Mouse (Mus musculus) embryonic facial prominence, embryonic 10.5 days (tissue): ENCODE results near the gene Lsm3. TPM values are rescaled to one million over a fixed set of nuclear protein-coding genes. Genes with fewer than 3 reads are reported as not detected.

Experiments
- DNase-seq: peaks from one replicate; pipeline ENCODE4 v3.0.0-alpha.2; 2017; ENCODE audit warnings: low spot score
- H3K27ac ChIP-seq: fragments of 300-500 bp; sonication (generic); replicated peaks from 2 replicates; pipeline ENCODE4 v1.5.1; 2016; ENCODE audit warnings: mild to moderate bottlenecking
- H3K27me3 ChIP-seq: fragments of 300-500 bp; sonication (generic); replicated peaks from 2 replicates; pipeline ENCODE4 v1.6.1; 2016; ENCODE audit warnings: low read depth, mild to moderate bottlenecking; ENCODE audit not compliant: poor library complexity, severe bottlenecking
- H3K36me3 ChIP-seq: fragments of 300-500 bp; sonication (generic); replicated peaks from 2 replicates; pipeline ENCODE4 v1.6.1; 2016; ENCODE audit warnings: mild to moderate bottlenecking, moderate library complexity
- H3K4me1 ChIP-seq: fragments of 300-500 bp; sonication (generic); 2 replicates; pipeline ENCODE4 v1.6.1; 2016
- H3K4me3 ChIP-seq: fragments of 300-500 bp; sonication (generic); 2 replicates; pipeline ENCODE4 v1.5.1; 2016; ENCODE audit warnings: mild to moderate bottlenecking, moderate library complexity
- H3K9me3 ChIP-seq: fragments of 300-500 bp; sonication (generic); 2 replicates; pipeline ENCODE4 v1.6.1; 2016; ENCODE audit warnings: mild to moderate bottlenecking
- WGBS: fragments of 180-500 bp; shearing (Covaris S2); methylation state at CpG from one replicate; pipeline ENCODE4 v1.1.7; 2016; 5-methylcytosine and 5-hydroxymethylcytosine counted together
- polyA plus RNA-seq: library from polyadenylated mRNA; unstranded; fragments of >200 nt; fragmentation: Nextera tagmentation; extraction: Ambion mirVana; gene quantifications from 2 replicates; pipeline ENCODE4 v1.2.1, GENCODE M21; 2016

The Lsm3 gene
- polyA plus RNA-seq, 1 experiment from 2014 or later = 444 TPM

GRCm38 (mm10) chr6:91488496-91489212 lies 27.1 kb upstream of the Lsm3 start:
- H3K27me3 ChIP-seq = no peaks in the 10 kb centered on the region
- H3K4me3 ChIP-seq = no peak overlapping the region
- WGBS = 89% methylated on average over 9 of the region's 9 CpGs
- no peaks in the 10 kb centered on the region for H3K9me3 ChIP-seq
- DNase-seq = no peak
- 0 out of 2 replicates have a peak, but pooled peaks cover 5% of the 10 kb centered on the region for H3K4me1 ChIP-seq
- no peak overlapping the region for H3K27ac ChIP-seq
- peaks cover 99% of the 10 kb centered on the region for H3K36me3 ChIP-seq

DNA sequence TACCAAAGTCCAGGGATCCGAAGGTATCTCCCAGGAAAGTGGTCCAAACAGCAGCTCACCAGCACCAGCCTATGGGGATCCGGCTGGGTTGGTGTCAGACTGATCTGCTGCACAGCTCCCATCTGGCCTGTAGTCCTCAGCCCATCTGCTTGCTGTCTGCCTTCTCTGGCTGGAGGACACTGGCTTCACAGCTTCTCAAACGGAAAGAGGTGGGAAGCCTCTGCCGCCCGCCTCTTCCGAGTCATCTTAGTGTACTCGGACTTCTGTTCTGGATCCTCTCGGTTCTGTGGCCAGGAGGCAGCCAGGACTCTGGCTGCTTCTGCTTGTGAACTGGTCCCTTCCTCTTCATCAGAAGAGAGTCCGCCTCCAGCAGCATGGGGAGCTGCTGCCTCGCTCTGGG lies 25.9 kb upstream of the Lsm3 start:
- WGBS = 87% methylated on average over 10 of the region's 10 CpGs

GRCm38 (mm10) chr6:91491004-91491403 lies 24.7 kb upstream of the Lsm3 start:
- DNase-seq = no peak
- H3K36me3 ChIP-seq = peaks cover 97% of the 10 kb centered on the region
- 71% methylated on average over 6 of the region's 6 CpGs for WGBS

More for the DNA sequence above, 25.9 kb upstream of the Lsm3 start:
- Histone ChIP-seq H3K9me3 (no peaks in the 10 kb centered on the region), H3K27me3 (no peaks in the 10 kb centered on the region), H3K36me3 (peaks cover 97% of the 10 kb centered on the region), H3K4me1 (0 out of 2 replicates have a peak, but pooled peaks cover 5% of the 10 kb centered on the region), H3K27ac (no peak overlapping the region), H3K4me3 (no peak overlapping the region)
- DNase-seq = no peak

GRCm38 (mm10) chr6:91493053-91493452 lies 22.7 kb upstream of the Lsm3 start:
- no peak for DNase-seq
- H3K36me3 ChIP-seq = peaks cover 97% of the 10 kb centered on the region
- WGBS = 90% methylated on average over 10 of the region's 10 CpGs

More at GRCm38 (mm10) chr6:91491004-91491403, 24.7 kb upstream of the Lsm3 start:
- Histone ChIP-seq H3K27ac (no peak overlapping the region), H3K4me1 (0 out of 2 replicates have a peak, but pooled peaks cover 5% of the 10 kb centered on the region), H3K9me3 (no peaks in the 10 kb centered on the region), H3K4me3 (no peak overlapping the region), H3K27me3 (no peaks in the 10 kb centered on the region)

DNA sequence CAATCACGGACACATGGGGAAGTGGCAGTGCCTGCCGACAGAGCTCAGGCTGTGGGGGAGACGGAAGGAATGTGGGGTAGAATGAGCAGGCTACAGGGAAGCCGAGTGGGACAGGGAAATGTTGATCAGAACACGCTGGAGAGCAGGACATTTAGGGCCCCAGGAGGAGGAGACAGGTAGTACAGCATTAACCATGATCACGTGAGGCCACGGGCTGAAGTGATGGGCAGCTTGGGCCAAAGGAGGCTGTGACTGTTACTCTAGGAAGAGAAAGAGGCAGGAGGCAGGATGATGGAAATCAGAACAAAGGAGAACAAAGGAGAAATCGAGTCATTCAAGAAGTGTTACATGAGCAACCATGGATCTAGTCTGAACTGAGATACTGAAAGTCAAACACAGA lies 21.2 kb upstream of the Lsm3 start:
- Histone ChIP-seq H3K4me3 (no peak overlapping the region), H3K27me3 (no peaks in the 10 kb centered on the region), H3K36me3 (peaks cover 98% of the 10 kb centered on the region), H3K4me1 (0 out of 2 replicates have a peak, but pooled peaks cover 5% of the 10 kb centered on the region), H3K9me3 (no peaks in the 10 kb centered on the region), H3K27ac (no peak overlapping the region)
- WGBS = 91% methylated on average over 8 of the region's 8 CpGs
- DNase-seq = no peak

More at GRCm38 (mm10) chr6:91493053-91493452, 22.7 kb upstream of the Lsm3 start:
- Histone ChIP-seq H3K9me3 (no peaks in the 10 kb centered on the region), H3K27ac (no peak overlapping the region), H3K4me3 (no peak overlapping the region), H3K4me1 (0 out of 2 replicates have a peak, but pooled peaks cover 5% of the 10 kb centered on the region), H3K27me3 (no peaks in the 10 kb centered on the region)

DNA sequence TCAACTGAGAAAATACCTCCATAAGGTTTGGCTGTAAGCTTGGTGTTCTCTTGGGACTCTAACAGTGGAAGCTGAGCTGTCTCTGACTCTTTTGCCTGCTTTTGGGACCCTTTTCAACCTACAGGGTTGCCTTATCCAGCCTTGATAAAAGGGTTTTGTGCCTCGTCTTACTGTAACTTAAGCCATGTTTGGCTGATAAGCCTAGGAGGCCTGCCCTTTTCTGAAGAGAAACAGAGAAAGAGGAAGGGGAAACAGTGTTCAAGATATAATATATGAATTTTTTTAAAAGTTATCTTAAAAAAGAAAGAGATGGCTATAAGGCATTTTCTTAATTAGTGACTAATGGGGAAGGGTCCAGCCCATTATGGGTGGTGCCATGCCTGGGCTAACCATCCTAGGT lies 12.4 kb upstream of the Lsm3 start:
- Histone ChIP-seq H3K4me3 (no peak overlapping the region), H3K27ac (no peak overlapping the region), H3K36me3 (peaks cover 100% of the 10 kb centered on the region), H3K27me3 (no peaks in the 10 kb centered on the region), H3K9me3 (0 out of 2 replicates have a peak, but pooled peaks cover 2% of the 10 kb centered on the region), H3K4me1 (no peaks in the 10 kb centered on the region)
- no peak for DNase-seq
- WGBS = 90% methylated on average over 1 of the region's 1 CpGs

DNA sequence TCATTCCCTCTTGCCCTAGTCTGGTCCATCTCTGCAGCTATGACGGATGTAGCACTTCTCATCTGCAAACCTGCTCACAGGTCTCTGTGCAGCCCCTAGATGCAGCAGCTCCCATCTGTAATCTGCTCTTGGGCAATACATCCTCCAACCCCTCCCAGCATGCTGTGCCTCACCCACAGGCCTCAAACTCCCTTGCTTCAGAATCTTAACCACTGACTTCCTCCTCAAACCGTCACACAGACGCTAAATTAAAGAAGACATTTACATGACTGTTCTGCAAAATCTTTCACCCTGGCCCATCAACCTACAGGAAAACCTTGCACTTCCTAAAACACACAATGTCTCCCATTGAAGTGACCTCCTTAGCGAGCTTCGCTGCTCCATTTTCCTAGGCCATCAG lies 9.7 kb upstream of the Lsm3 start:
- no peaks in the 10 kb centered on the region for H3K4me1 ChIP-seq
- 0 out of 2 replicates have a peak, but pooled peaks cover 2% of the 10 kb centered on the region for H3K9me3 ChIP-seq
- no peaks in the 10 kb centered on the region for H3K27me3 ChIP-seq
- DNase-seq = no peak
- H3K27ac ChIP-seq = no peak overlapping the region
- H3K4me3 ChIP-seq = no peak overlapping the region
- peaks cover 99% of the 10 kb centered on the region for H3K36me3 ChIP-seq
- 91% methylated on average over 5 of the region's 5 CpGs for WGBS

DNA sequence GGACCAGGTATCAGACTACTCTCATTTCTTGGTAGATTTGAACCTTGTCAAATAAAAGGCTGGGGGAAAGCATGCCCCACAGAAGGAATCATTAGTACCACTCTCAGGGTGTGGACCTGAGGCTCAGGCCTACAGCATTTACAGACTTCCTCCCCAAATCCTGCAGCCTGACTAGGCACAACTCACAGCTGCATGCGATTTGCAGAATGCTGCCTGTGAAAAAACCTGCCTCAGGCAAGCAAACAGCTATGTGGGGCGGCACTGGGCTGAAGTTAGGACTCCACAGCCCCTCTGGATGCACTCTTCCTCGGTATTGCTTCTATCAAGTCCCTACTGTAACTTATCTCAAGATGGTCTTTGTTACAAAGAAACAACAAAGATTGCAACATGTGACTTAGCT lies 7.7 kb upstream of the Lsm3 start:
- no peak overlapping the region for H3K27ac ChIP-seq
- H3K36me3 ChIP-seq = peaks cover 92% of the 10 kb centered on the region
- 72% methylated on average over 3 of the region's 3 CpGs for WGBS
- DNase-seq = no peak
- H3K4me1 ChIP-seq = no peaks in the 10 kb centered on the region
- H3K27me3 ChIP-seq = no peaks in the 10 kb centered on the region
- no peak overlapping the region for H3K4me3 ChIP-seq
- 0 out of 2 replicates have a peak, but pooled peaks cover 2% of the 10 kb centered on the region for H3K9me3 ChIP-seq

GRCm38 (mm10) chr6:91509326-91509725 lies 6.4 kb upstream of the Lsm3 start:
- Histone ChIP-seq H3K36me3 (peaks cover 79% of the 10 kb centered on the region), H3K4me3 (no peak overlapping the region), H3K4me1 (peaks cover 5% of the 10 kb centered on the region), H3K27me3 (no peaks in the 10 kb centered on the region), H3K27ac (no peak overlapping the region), H3K9me3 (no peaks in the 10 kb centered on the region)
- peak; percentile 79 for DNase-seq
- 45% methylated on average over 7 of the region's 7 CpGs for WGBS

DNA sequence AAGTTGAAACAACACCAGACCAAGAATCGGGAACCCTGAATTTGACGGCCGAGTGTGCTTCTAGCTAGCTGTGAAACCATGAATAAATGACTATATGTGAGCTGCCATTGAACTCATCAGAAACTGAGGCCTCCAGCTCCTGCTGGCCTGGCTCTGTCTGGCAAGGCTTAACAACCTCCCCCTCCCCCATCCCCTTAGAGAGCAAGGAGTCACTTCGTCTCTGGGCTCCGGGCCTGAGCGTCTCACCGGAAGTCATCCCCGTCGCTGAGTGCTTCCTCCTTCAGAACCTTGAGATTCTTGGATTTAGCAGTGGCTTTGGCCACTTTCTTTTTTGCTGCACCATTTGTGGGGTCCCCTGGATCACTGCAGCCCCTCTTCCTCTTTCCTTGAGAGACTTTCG lies 5.5 kb upstream of the Lsm3 start:
- 82% methylated on average over 10 of the region's 10 CpGs for WGBS
- no peak overlapping the region for H3K27ac ChIP-seq
- H3K4me1 ChIP-seq = peaks cover 14% of the 10 kb centered on the region
- H3K4me3 ChIP-seq = no peak overlapping the region
- H3K9me3 ChIP-seq = no peaks in the 10 kb centered on the region
- H3K27me3 ChIP-seq = no peaks in the 10 kb centered on the region
- no peak for DNase-seq
- peaks cover 70% of the 10 kb centered on the region for H3K36me3 ChIP-seq

DNA sequence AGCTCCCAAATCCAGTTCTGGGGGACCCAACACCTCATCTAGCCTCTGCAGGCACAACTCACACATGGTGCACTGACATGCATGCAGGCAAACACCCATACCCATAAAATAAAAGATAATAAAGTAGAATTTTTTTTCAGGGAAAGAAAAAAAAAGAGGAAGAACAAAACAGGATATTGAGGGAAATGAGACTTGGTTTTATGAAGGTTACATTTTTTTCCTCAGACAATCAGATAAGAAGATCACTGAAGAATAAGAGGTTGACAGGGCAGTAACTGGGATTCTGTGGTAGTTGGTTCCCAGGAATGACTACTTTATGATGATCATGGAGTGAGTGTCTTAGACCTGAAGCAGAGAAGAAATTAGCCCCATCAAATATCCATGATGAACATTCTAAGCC lies 1.6 kb upstream of the Lsm3 start:
- DNase-seq = no peak
- Histone ChIP-seq H3K4me1 (peaks cover 32% of the 10 kb centered on the region), H3K9me3 (no peaks in the 10 kb centered on the region), H3K4me3 (peak overlapping the region; percentile 95; the same call in 1 of the 2 replicates), H3K27ac (no peak overlapping the region), H3K36me3 (peaks cover 53% of the 10 kb centered on the region), H3K27me3 (no peaks in the 10 kb centered on the region)

DNA sequence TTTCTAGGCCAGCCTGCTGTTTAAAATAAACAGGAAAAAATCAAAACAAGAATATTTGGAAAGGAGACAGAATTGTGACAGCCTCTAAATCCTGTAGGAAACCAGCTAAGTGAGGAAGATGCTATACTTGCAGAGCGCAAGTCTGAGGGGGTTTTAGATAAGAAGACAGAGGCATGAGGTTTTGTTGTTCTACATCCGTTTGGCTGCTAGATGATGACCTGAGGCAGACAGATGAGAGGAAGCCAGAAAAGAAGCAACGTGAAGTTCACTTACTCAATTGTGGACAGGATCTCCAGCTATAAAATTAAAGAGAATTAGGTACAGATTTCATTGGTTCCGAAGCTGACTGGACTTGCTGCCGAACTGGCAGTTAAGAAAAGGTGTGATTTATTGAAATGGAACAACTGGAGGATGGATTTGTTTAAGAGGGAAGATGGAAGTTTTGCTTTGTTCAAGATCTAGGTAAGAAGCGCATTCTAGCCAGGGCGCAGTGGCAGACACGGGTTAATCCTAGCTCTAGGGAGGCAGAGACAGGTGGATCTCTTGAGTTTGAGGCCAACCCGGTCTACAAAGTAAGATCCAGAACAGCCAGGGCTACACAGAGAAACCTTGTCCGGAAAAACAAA lies 878 bp upstream of the Lsm3 start:
- WGBS = 36% methylated on average over 10 of the region's 10 CpGs
- Histone ChIP-seq H3K36me3 (peaks cover 53% of the 10 kb centered on the region), H3K4me3 (peak overlapping the region; percentile 95), H3K4me1 (peaks cover 32% of the 10 kb centered on the region), H3K27me3 (no peaks in the 10 kb centered on the region), H3K9me3 (no peaks in the 10 kb centered on the region), H3K27ac (peak overlapping the region; percentile 94)
- no peak for DNase-seq
